Mouse (Mus musculus): ENCODE measurements around the gene Rpusd3. TPM values are rescaled to one million over a fixed set of nuclear protein-coding genes. Genes with fewer than 3 reads are reported as not detected.

Gene Rpusd3
- 19.0 and 21.2 TPM in 2 replicates for polyA plus RNA-seq (2015; fragmentation: Nextera tagmentation; extraction: Ambion mirVana)

DNA sequence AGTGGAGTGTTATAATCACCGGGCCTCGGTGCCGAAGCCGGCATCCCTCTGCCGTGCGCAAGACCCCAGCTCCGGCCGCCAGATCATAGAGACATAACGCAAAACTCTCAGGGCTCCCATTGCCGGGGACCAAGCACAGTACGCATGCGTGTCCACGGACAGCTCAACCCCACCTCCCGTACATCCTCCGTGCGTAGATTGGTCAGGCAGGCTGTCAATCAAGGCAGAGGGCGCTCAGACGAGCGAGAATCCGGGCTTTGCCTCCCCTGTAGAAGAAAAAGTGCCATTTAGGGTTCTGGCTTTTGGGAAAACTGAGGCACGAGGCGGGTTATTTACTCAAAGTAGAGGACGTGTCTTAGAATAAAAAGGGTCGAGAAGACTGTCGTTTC is at the start of gene Rpusd3:
Gene Rpusd3 (minus strand): TSS at position 142 of the 389 bp plus-strand sequence.
- peak within 1 kb of the TSS; percentile 71 for H3K9ac ChIP-seq
- no peaks in the 10 kb centered on the region for H3K9me3 ChIP-seq
- peak; percentile 98 for ATAC-seq (replicated peaks)
- H3K4me3 ChIP-seq = peak within 1 kb of the TSS; percentile 63
- WGBS = 0% methylated on average over 25 of the region's 25 CpGs
- peak within 1 kb of the TSS; percentile 90 for H3K4me2 ChIP-seq
- H3K4me1 ChIP-seq = peaks cover 21% of the 10 kb centered on the region
- H3K27ac ChIP-seq = peak within 1 kb of the TSS; percentile 67
- no peaks in the 10 kb centered on the region for H3K27me3 ChIP-seq (replicated peaks)
- H3K36me3 ChIP-seq (replicated peaks) = 0 out of 2 replicates have a peak, but pooled peaks cover 6% of the 10 kb centered on the region

DNA sequence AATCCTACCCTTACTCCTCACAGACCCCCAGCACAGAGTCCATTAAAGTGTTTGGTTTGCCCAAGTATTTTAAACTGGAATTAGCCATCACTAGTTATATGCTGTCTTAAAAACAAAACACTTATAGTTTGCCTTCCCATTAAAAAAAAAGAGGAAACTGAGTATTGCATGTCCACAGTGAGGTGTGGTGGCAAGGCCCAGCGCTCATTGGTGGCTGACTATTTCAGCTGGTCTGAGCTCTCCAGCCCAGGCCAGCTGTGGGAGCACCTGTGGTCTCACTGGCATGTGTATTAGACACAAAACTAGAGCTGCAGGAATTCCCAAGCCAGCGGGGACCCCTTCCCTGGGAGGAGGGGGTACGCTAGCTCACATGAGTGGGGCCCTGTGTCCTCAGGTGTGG is 49.4 kb upstream of the Rpusd3 start:
- no peaks in the 10 kb centered on the region for H3K9me3 ChIP-seq
- H3K36me3 ChIP-seq (replicated peaks) = no peaks in the 10 kb centered on the region
- H3K27me3 ChIP-seq (replicated peaks) = peaks cover 24% of the 10 kb centered on the region
- H3K27ac ChIP-seq = no peak overlapping the region
- H3K4me2 ChIP-seq = no peak overlapping the region
- no peak overlapping the region for H3K9ac ChIP-seq
- no peak overlapping the region for H3K4me3 ChIP-seq
- WGBS = 72% methylated on average over 3 of the region's 3 CpGs
- ATAC-seq (replicated peaks) = no peak; the same call in 1 of the 2 replicates
- H3K4me1 ChIP-seq = peaks cover 12% of the 10 kb centered on the region

DNA sequence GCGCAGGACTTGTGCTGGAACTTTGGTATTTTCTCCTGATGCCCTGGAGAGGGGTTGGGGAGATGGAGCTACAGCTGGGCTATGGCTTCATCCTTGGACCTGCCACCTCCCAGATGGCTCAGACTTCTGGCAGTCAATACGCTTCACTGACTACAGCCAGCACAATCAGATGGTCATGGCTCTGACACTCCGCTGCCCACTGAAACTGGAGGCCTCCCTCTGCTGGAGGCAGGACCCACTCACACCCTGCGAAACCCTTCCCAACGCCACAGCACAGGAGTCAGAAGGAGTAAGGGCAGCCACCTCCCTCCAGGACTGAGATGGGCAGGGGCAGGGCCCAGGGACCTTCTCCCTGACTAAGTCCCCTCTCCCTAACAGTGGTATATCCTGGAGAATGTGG is 46.5 kb upstream of the Rpusd3 start:
- no peaks in the 10 kb centered on the region for H3K36me3 ChIP-seq (replicated peaks)
- H3K27ac ChIP-seq = no peak overlapping the region
- peaks cover 12% of the 10 kb centered on the region for H3K4me1 ChIP-seq
- WGBS = 46% methylated on average over 5 of the region's 5 CpGs
- H3K4me2 ChIP-seq = no peak overlapping the region
- no peak overlapping the region for H3K4me3 ChIP-seq
- H3K27me3 ChIP-seq (replicated peaks) = peaks cover 13% of the 10 kb centered on the region
- H3K9me3 ChIP-seq = no peaks in the 10 kb centered on the region
- no peak for ATAC-seq (replicated peaks)
- H3K9ac ChIP-seq = no peak overlapping the region

DNA sequence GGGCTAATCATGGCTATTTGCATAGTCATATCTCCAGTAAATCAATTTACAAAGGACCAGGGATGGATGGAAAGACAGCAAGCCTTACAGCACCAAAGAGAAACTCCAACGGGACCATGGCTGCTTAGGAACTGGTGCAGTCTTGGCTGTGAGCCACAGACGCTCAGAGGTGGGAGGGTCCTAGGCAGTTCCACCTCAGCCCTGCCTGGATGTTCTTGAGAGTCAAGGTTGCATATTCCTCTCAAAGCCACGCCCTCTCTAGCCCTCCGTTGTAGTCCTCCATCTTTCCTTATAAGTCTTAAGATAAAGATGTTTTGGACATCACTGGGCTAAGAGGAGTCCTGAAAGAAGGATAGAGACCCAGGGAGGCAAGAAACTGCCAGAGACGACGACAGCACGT is 44.9 kb upstream of the Rpusd3 start:
- peaks cover 2% of the 10 kb centered on the region for H3K4me1 ChIP-seq
- no peak overlapping the region for H3K27ac ChIP-seq
- ATAC-seq (replicated peaks) = no peak
- H3K27me3 ChIP-seq (replicated peaks) = no peaks in the 10 kb centered on the region
- WGBS = 73% methylated on average over 7 of the region's 7 CpGs
- H3K9ac ChIP-seq = no peak overlapping the region
- H3K9me3 ChIP-seq = no peaks in the 10 kb centered on the region
- H3K4me3 ChIP-seq = no peak overlapping the region
- no peak overlapping the region for H3K4me2 ChIP-seq
- no peaks in the 10 kb centered on the region for H3K36me3 ChIP-seq (replicated peaks)

DNA sequence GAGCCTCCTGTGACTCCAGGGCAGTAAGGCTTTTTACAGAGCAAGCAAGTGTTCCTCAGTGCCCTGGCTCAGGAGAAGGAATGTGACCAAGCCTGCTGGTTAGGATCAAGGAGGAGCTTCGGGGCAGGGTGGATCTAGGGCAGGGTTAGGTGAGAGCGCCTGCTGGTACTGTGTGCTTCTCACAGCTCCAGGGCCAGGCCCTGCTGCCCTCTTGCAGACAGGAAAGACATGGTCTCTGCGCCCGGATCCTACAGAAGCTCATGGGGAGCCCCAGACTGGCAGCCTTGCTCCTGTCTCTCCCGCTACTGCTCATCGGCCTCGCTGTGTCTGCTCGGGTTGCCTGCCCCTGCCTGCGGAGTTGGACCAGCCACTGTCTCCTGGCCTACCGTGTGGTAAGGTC is 39.5 kb upstream of the Rpusd3 start:
- Histone ChIP-seq H3K4me2 (no peak overlapping the region), H3K4me1 (no peaks in the 10 kb centered on the region), H3K9ac (no peak overlapping the region), H3K9me3 (no peaks in the 10 kb centered on the region), H3K27me3 (replicated peaks) (no peaks in the 10 kb centered on the region), H3K27ac (no peak overlapping the region), H3K4me3 (no peak overlapping the region), H3K36me3 (replicated peaks) (no peaks in the 10 kb centered on the region)
- ATAC-seq (replicated peaks) = no peak
- WGBS = 68% methylated on average over 10 of the region's 10 CpGs

DNA sequence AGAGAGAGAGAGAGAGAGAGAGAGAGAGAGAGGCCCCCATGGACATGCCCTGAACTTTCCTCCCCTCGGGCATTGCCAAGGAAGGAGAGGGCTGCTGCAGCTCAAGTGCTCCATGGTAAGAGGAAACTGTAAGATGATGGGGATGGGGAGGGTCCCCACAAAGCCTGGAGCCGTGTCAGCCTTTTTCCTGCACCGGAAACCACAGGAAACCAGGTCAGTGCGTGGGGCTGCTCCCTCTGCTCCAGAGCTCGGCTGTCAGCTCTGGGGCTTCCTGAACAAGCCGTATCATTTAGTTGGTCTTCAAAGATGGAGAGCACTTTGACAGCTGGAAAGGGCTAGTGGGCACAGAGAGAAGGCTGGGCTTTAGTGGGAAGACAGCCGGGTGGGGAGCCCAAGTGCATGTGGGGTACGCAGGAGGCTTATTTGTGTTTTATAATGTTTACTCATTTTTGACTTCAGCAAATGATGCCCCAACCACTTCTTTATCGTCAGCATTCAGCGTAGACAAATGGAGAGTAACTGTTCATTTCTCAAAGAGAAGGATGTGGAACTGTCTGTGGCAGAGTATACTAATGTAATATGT is 38.9 kb upstream of the Rpusd3 start, which contains the start of gene Il17re:
Gene Il17re (plus strand): TSS at position 533 of the 583 bp plus-strand sequence.
- Histone ChIP-seq H3K27ac (no peak within 1 kb of the TSS), H3K9ac (no peak within 1 kb of the TSS)

DNA sequence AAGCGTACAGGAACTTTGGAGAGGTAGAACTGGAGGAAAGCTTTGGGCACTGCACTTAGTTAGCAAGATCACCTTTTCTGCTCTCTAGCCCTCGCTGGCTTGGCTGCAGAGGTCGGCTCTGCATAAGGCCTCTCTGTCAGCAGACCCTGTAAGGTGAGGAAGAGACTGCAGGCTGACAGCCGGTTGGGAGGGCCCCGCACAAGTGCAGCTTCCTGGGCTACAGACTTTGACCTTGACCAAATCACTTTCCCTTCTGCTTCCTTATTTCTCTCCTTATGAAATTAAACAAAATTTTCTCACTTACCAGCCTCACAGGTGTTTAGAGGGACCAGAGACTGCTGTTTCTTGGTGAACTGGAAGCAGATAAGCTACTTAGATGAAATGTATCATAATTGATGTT is 35.9 kb upstream of the Rpusd3 start:
- Histone ChIP-seq H3K9ac (no peak overlapping the region), H3K9me3 (no peaks in the 10 kb centered on the region), H3K27ac (no peak overlapping the region), H3K4me3 (no peak overlapping the region), H3K4me1 (no peaks in the 10 kb centered on the region), H3K27me3 (replicated peaks) (no peaks in the 10 kb centered on the region), H3K36me3 (replicated peaks) (no peaks in the 10 kb centered on the region), H3K4me2 (no peak overlapping the region)
- ATAC-seq (replicated peaks) = no peak
- WGBS = 67% methylated on average over 5 of the region's 5 CpGs

More for the DNA sequence above, 38.9 kb upstream of the Rpusd3 start, which contains the start of gene Il17re:
- H3K27me3 ChIP-seq (replicated peaks) = no peaks in the 10 kb centered on the region
- no peaks in the 10 kb centered on the region for H3K9me3 ChIP-seq
- H3K4me2 ChIP-seq = no peak within 1 kb of the TSS
- no peak for ATAC-seq (replicated peaks)
- H3K4me1 ChIP-seq = no peaks in the 10 kb centered on the region
- H3K4me3 ChIP-seq = no peak within 1 kb of the TSS
- H3K36me3 ChIP-seq (replicated peaks) = no peaks in the 10 kb centered on the region
- WGBS = 82% methylated on average over 10 of the region's 10 CpGs

DNA sequence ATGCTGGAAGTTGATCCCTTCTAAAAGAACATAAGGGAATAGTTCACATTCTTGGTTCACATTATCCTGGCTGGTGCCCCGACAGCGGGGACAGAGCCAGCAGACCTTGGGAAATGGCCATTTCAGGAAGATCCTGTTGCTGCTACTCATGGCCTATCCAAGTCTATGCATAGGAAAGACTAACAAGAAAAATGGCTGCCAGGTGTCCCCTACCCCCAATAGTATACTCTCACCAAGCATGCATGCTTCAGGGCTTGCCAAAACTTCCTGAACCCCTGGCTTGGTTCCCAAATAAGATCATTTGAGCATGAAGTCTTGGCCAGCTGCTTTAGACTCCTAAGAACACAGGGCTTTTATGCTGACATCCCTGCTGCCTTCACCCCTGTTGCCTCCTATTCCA is 32.7 kb upstream of the Rpusd3 start:
- Histone ChIP-seq H3K36me3 (replicated peaks) (peaks cover 20% of the 10 kb centered on the region), H3K27ac (no peak overlapping the region), H3K9me3 (no peaks in the 10 kb centered on the region), H3K4me3 (no peak overlapping the region), H3K4me2 (no peak overlapping the region), H3K27me3 (replicated peaks) (no peaks in the 10 kb centered on the region), H3K9ac (no peak overlapping the region), H3K4me1 (no peaks in the 10 kb centered on the region)
- WGBS = 78% methylated on average over 2 of the region's 2 CpGs
- ATAC-seq (replicated peaks) = no peak

DNA sequence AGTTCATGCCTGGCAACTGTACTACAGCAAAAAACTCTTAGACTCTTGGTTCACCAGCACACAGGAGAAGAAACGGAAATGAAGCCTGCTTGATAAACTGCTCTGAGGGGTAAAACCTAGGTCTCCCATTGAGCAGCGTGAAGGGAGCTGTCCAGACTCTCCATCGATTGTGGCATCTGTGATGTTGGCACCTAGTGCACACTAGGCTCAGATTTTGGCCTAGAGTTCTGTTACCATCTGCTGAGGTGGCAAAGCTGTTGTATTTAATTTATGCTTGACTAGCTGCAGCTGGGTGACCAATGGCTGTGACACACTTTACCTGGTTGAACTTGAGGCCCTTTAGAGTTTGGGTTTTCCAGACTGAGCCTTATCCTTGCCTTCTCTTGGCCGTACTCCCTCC is 28.5 kb upstream of the Rpusd3 start:
- Histone ChIP-seq H3K4me1 (peaks cover 13% of the 10 kb centered on the region), H3K4me2 (no peak overlapping the region), H3K36me3 (replicated peaks) (peaks cover 21% of the 10 kb centered on the region), H3K27ac (no peak overlapping the region), H3K9ac (no peak overlapping the region), H3K4me3 (no peak overlapping the region), H3K27me3 (replicated peaks) (no peaks in the 10 kb centered on the region), H3K9me3 (no peaks in the 10 kb centered on the region)
- ATAC-seq (replicated peaks) = no peak
- 96% methylated on average over 4 of the region's 4 CpGs for WGBS

DNA sequence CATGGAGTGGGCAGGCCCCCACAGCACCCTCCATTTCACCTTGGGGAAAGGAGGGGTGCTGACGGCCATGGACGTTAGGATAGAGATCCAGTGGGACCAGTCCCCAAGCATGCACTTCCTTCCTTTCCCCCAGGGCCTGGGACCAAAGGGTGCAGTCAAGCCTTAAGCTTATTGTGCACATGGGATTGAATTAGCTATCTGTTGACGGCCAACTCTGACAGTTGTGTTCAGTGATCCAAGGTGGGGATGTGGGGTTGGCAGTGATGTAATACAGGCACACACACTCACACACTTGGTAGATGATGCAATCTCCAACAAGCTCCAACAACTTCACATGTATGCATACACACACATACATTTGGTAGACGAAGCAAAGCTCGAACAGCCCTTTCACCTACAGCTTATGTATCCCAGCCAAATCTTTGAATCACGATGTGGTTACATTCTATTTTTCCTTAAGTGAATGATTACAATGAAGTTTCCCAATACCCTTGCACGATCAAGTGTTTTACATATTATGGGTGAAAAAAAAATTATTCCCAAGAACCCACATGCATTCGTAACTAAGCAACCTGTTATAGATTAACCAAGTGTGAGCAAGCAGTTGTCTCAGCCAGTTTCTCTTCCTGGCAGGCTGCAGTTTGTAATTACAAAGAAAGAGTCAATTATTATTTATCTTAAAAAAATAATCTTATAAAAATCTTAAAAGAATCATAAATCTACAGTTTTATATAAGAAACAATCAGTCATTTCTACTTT is 25.2 kb upstream of the Rpusd3 start:
- no peak overlapping the region for H3K27ac ChIP-seq
- peaks cover 21% of the 10 kb centered on the region for H3K36me3 ChIP-seq (replicated peaks)
- no peak overlapping the region for H3K9ac ChIP-seq
- H3K4me3 ChIP-seq = no peak overlapping the region
- H3K9me3 ChIP-seq = no peaks in the 10 kb centered on the region
- WGBS = 88% methylated on average over 8 of the region's 8 CpGs
- no peak overlapping the region for H3K4me2 ChIP-seq
- H3K27me3 ChIP-seq (replicated peaks) = no peaks in the 10 kb centered on the region
- peaks cover 18% of the 10 kb centered on the region for H3K4me1 ChIP-seq
- ATAC-seq (replicated peaks) = no peak

DNA sequence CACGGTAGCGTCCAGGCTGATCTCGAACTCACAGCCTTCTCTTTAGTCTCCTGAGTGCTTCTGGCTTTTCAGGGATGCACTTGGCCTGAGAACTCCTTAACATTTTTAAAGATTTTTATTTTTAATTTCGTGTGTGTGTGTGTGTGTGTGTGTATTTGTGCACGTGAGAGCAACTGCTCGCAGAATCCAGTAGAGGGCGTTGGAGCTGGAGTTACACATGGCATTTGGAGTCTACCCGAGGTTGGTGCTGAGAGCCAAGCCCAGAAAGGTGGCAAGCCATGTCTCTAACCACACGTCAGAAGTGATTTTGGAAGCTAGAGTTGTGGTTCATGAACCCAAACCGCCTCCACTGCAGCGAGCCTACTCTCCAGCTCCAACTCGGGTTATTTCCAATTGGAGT is 24.0 kb upstream of the Rpusd3 start:
- H3K9me3 ChIP-seq = no peaks in the 10 kb centered on the region
- peak overlapping the region; percentile 100 for H3K4me3 ChIP-seq
- H3K27me3 ChIP-seq (replicated peaks) = no peaks in the 10 kb centered on the region
- H3K9ac ChIP-seq = peak overlapping the region; percentile 97
- 49% methylated on average over 12 of the region's 12 CpGs for WGBS
- H3K36me3 ChIP-seq (replicated peaks) = peaks cover 13% of the 10 kb centered on the region
- ATAC-seq (replicated peaks) = no peak
- H3K4me1 ChIP-seq = peaks cover 18% of the 10 kb centered on the region
- peak overlapping the region; percentile 85; the same call in 1 of the 2 replicates for H3K27ac ChIP-seq
- peak overlapping the region; percentile 83 for H3K4me2 ChIP-seq

DNA sequence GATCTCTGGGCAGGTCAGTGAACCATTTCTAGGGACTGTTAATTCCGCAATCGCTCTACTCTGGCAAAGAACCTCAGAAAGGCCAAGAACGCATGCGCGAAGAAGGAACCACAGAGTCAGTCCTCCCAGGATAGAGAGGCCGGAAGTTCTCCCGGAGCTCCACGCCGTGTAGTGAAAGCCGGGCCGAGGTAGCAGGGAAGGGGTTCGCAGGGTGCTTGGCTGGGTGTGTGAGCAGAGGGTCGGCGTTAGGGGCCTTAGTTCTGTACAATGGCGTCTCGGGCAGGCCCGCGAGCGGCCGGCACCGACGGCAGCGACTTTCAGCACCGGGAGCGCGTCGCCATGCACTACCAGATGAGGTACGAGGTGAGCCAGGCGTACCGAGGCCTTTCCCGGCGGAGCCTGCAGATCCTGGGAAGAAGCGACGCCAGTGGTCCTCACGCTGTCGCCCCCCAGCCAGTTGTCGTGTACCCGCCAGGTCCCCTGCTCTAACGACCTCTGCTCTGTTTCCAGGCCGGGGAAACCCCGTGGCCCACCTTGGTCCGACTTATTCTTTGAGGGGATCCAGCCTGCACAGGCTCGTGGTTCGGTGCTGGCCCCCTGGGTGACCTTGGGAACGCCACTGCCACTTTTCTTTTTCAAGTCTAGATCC is 23.4 kb upstream of the Rpusd3 start, which contains the start of gene Jagn1:
Gene Jagn1 (plus strand): TSS at position 128 of the 649 bp plus-strand sequence.
- no peaks in the 10 kb centered on the region for H3K27me3 ChIP-seq (replicated peaks)
- WGBS = under 1% methylated on average over 45 of the region's 45 CpGs
- H3K9me3 ChIP-seq = no peaks in the 10 kb centered on the region
- H3K4me1 ChIP-seq = peaks cover 18% of the 10 kb centered on the region
- peak within 1 kb of the TSS; percentile 83 for H3K4me2 ChIP-seq
- ATAC-seq (replicated peaks) = peak; percentile 97
- H3K9ac ChIP-seq = peak within 1 kb of the TSS; percentile 97
- peaks cover 8% of the 10 kb centered on the region for H3K36me3 ChIP-seq (replicated peaks)
- peak within 1 kb of the TSS; percentile 100 for H3K4me3 ChIP-seq
- H3K27ac ChIP-seq = peak within 1 kb of the TSS; percentile 85

All from midbrain, embryonic 15.5 days (tissue).